Mouse (Mus musculus) gastrocnemius, adult 18-20 months (tissue): Measurements from ENCODE around the gene Brinp2. TPM values are rescaled to one million over a fixed set of nuclear protein-coding genes. Genes with fewer than 3 reads are reported as not detected.

Source experiments
- DNase-seq: peaks from one replicate; pipeline ENCODE4 v3.0.0; 2021; ENCODE audit warnings: low spot score
- total RNA-seq, 2 experiments: library from RNA; stranded (reverse); gene quantifications; 2 replicates each; pipeline ENCODE4 v1.2.3; 2021

The Brinp2 gene
- total RNA-seq, 2 experiments from 2014 or later = 0.11 to 0.45 TPM

DNA sequence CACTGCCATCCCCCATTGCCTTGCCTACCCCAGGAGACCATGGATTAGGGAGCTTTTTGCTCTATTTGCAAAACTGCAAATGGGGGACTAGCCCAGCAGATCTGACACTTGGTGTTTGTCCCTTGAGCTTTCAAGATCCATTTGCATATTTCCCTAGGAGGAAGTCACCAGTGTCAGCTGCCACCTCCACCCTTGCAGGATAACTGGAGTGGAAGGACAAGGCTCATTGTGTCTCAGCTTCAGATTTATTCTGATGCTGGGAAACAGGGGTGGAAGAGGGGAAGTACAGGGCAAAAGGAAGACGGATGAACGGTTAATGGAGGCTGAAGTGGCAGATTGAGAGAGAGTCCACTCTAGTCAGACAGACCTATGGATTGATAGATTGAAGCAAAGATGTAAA, 129.4 kb downstream of the Brinp2 start:
- DNase-seq = no peak

DNA sequence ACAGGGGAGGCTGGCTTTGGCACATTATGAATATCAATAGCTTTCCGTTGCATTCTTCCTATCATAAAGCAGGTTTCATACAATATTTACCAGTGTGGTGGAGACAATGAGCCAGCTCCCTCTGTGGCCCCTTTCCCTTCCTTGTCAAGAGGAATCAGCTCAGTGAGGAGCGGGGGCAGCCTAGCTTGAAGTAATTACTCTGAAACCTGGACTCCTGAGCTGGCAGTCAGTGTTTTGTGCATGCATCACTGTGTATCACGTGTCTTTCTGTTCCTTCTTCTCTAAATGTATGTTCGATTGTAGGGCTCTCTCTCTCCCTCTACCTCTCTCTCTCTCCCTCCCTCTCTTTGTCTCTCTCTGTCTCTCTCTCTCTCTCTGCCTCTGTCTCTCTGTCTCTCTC, 135.1 kb downstream of the Brinp2 start:
- no peak for DNase-seq

DNA sequence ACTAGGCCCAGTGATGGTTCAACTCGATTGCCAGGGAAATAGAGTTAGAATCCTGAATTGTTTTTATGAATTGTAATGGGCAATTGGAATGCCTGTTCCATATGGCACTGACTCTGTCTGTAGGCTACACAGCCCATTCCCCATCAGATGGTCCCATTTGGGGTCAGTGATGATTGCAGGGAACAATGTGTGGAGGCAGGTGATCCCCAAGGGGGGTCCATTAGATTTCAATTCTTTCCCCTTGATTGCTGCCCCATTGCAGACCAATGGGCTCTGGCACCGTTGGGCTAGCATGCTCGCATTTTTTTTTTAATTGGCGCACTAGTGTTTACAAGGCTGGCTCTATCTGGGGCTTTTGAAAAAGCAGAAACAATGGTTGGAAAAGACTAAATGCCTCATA, 136.0 kb downstream of the Brinp2 start:
- no peak for DNase-seq

DNA sequence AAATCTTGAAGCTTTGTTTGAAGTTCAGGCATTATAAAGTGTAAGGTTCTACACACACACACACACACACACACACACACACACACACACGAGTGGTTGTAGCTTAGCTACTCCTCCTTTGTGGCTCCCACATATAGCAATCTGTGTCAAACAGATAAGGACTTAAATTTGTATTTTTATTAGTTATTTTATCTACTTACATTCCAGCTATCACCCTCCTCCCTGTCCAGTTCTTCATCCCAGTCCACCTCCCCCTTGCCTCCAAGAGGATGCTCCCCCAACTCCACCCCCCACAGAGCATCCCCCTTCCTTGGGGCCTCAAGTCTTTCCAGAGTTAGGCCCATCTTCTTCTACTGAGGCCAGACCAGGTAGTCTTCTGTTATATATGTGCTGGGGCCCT, 137.4 kb downstream of the Brinp2 start:
- DNase-seq = no peak

GRCm38 (mm10) chr1:158218294-158218693, 137.8 kb downstream of the Brinp2 start:
- DNase-seq = no peak

DNA sequence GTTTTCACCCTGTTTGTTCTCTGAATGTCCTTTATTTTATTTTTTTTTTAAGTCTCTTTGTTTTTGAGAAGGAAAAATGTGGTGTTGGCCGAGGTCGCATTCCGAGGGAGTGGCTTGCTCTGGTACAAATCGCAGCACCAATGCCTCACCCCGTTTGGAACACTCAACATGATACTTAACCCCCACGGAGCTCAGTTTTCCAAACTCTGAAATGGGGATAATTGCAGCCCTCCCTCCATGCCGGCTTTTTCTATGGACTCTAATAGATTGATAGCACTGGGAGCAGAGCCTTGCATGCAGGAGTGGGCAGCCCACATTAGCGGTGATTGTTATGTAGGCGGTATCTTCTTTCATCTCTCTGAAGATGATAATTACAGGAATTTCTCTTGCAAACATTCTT, 140.5 kb downstream of the Brinp2 start:
- no peak for DNase-seq

DNA sequence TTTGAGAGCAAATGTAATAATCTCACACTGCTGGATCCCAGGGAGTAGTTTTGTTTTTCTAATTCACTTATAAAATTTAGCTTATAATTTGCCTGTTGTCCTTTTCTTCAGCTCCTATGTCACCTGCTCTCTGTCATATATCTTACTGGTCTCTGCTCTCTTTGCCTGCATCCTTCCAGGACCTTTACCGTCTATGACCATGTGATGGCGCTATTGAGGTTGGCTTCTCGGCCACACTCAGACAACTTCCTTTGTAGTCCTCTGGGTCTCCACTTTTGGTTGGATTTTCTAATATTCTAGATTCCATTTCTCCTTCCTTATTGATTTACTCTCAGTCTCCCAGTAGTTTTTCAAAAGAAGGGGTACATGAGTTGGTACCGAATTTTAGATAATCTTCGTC, 141.4 kb downstream of the Brinp2 start:
- DNase-seq = no peak

DNA sequence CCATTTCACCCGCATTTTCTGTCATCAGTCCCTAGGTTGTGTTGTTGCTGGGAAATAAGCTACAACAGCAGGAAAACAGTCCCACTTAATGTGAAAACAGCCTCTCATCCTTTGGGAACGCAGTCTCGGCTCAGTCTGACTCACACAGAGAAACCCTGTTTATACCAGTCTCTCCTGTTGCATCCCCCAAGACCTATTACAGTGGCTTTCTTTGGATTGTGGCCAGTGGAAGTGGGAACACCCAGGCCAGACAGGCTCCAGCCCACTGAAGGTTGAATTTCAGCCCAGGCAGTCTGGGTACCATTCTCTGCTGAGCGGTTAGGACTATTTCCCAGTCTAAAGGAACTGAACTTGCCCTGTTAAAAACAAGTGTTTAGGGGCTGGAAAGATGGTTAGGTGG, 142.4 kb downstream of the Brinp2 start:
- DNase-seq = no peak

GRCm38 (mm10) chr1:158207620-158208019, 148.5 kb downstream of the Brinp2 start:
- DNase-seq = no peak

DNA sequence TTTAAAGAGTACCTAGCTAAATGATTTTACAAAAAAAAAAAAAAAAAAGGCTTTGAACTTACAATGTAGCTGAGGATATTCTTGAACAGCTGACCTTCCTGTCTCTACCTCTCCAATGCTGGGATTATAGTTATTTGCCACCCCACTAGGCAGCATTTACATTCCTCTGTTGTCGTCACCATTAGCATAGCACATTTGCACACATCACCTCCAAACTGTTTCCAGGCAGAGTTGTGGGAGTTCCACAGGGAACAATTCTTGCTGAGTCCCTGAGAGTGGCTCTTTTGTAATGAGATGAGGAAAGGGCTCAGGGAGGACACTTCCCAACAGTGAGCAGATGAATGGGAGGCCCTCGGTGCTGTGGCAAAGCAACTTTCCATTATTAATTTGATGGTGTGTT, 153.2 kb downstream of the Brinp2 start:
- DNase-seq = no peak

Other genes with a start within 250 kb of the Brinp2 start
- under 1 TPM; 0.07 to 0.25 TPM for gene Astn1, start 5.9 kb upstream of the Brinp2 start, total RNA-seq